Mouse (Mus musculus): ENCODE measurements around the gene Surf6. TPM values are rescaled to one million over a fixed set of nuclear protein-coding genes. Genes with fewer than 3 reads are reported as not detected.
"Not testable (repeated sequence)": the region's sequence is repeated elsewhere in the genome, so short reads cannot be mapped to it uniquely, and the experiment has no call there.

Surf6 gene
- polyA plus RNA-seq, 1 experiment, result 7.0 TPM

DNA sequence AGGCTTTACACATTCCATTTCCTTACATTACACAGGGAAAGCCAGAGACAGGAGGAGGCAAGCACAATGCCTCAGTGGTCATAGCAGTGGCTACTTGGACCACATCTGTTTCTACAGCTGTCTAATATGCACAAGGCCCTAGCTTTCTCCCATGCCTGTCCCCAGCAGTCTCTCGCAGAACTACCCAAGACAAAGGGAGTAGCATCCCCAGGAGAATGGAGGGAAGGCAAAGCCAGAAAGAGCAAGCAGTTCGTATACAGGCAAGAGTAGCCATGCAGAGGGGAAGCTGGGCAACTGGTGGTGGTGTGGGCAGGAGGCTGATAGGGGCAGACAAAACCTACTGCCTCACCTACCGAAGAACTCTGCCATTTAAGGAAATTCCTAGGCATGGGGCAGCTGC is 3.8 kb upstream of the Surf6 start:
- H3K4me1 ChIP-seq (ENCODE audit: control insufficient read depth, insufficient read depth, low read length), result peaks cover 20% of the 10 kb centered on the region
- H3K36me3 ChIP-seq (ENCODE audit: control insufficient read depth, insufficient read depth, low read length), result no peaks in the 10 kb centered on the region
- no peak overlapping the region for H3K4me3 ChIP-seq (ENCODE audit: insufficient read depth, low read depth, low read length)
- no peak for TF ChIP-seq POLR2A (IDR thresholded peaks at IDR 0.05; ENCODE audit: low read depth, low read length)
- TF ChIP-seq CTCF (conservative IDR thresholded peaks at IDR 0.05; ENCODE audit: insufficient read depth, insufficient read length, low read depth, low read length), result no peak
- H3K27me3 ChIP-seq (replicated peaks; ENCODE audit: control insufficient read depth, insufficient read depth, low read length), result no peaks in the 10 kb centered on the region
- DNase-seq, result no peak
- no peak overlapping the region for H3K27ac ChIP-seq (ENCODE audit: insufficient read depth, low read depth, low read length)
- WGBS, result 94% methylated on average over 3 of the region's 3 CpGs

DNA sequence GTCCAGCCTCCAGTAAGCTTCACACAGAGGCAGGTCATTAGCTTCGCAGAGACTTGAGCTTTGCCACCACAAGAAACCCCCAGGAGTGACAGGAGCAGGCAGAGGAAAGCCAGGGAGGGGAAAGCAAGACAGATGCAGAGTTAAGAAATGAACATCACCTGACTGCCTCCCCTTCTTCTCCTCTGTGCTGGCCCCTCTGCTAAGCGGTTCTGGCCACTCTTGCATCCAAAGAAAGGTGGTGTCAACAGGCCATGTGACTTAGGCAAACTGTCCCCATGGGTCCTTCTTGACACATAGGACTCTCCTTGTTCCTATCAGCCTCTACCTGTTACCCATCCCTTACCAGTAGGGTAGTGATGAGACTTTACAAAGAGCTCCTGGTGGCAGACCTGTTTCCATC is 3.3 kb upstream of the Surf6 start:
- WGBS, result 89% methylated on average over 2 of the region's 2 CpGs

DNA sequence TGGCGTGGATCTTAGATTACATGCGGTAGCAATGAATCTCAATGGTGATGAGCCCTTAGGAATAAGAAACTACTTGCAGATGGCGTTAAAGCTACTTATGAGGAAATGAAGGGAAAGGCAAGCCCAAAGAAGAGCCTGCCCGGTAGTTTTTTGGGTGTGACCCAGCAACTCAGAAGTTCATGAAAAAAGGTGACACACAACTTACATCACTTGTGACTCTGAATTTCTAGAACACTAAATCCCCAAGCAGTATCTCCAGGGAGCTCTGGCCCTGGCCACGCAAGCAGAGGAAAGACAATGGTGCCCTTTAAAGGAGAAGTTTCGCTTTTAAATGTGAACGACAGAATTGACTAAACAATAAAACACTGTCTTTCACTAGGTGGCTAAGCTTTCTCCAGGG is 632 bp upstream of the Surf6 start:
- peak overlapping the region; percentile 91 for H3K4me3 ChIP-seq (ENCODE audit: insufficient read depth, low read depth, low read length)
- WGBS, result 8% methylated on average over 7 of the region's 7 CpGs
- peak overlapping the region; percentile 68 for H3K27ac ChIP-seq (ENCODE audit: insufficient read depth, low read depth, low read length)
- H3K27me3 ChIP-seq (replicated peaks; ENCODE audit: control insufficient read depth, insufficient read depth, low read length), result no peaks in the 10 kb centered on the region
- no peak for TF ChIP-seq CTCF (conservative IDR thresholded peaks at IDR 0.05; ENCODE audit: insufficient read depth, insufficient read length, low read depth, low read length)
- TF ChIP-seq POLR2A (IDR thresholded peaks at IDR 0.05; ENCODE audit: low read depth, low read length), result no peak
- DNase-seq, result no peak
- H3K36me3 ChIP-seq (ENCODE audit: control insufficient read depth, insufficient read depth, low read length), result no peaks in the 10 kb centered on the region
- H3K4me1 ChIP-seq (ENCODE audit: control insufficient read depth, insufficient read depth, low read length), result peaks cover 17% of the 10 kb centered on the region

More for the DNA sequence above, 3.3 kb upstream of the Surf6 start:
- Histone ChIP-seq H3K4me3 (ENCODE audit: insufficient read depth, low read depth, low read length) (no peak overlapping the region), H3K27me3 (replicated peaks; ENCODE audit: control insufficient read depth, insufficient read depth, low read length) (no peaks in the 10 kb centered on the region), H3K4me1 (ENCODE audit: control insufficient read depth, insufficient read depth, low read length) (peaks cover 20% of the 10 kb centered on the region), H3K36me3 (ENCODE audit: control insufficient read depth, insufficient read depth, low read length) (no peaks in the 10 kb centered on the region), H3K27ac (ENCODE audit: insufficient read depth, low read depth, low read length) (no peak overlapping the region)
- TF ChIP-seq POLR2A (IDR thresholded peaks at IDR 0.05; ENCODE audit: low read depth, low read length) (no peak), CTCF (conservative IDR thresholded peaks at IDR 0.05; ENCODE audit: insufficient read depth, insufficient read length, low read depth, low read length) (no peak)
- no peak for DNase-seq

DNA sequence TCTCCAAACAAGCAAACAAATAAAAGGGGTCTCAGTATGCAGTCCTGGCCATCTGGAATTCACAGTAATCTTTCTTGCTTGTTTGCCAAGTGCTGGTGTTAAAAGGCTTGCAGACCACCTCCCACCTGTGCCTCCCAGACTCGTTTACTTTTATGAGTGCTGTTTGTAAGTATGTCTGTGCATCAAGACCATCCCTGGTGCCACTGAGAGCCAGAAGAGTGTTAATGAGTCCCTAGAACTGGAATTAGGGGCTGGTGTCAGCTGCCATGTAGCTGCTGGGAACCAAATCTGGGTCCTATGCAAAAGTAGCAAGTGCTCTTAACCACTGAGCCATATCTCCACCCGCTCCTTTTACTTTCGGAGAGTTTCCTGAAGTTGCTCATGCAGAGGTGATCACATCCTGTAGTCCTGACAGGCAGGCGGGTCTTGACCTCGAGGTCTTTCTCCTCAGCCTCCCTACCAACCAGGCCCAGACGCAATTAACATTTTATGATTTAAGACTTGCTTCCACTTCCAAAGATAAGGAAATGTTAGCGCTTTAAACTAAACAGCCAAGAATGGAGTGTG is 762 bp downstream of the Surf6 start:
- peaks cover 13% of the 10 kb centered on the region for H3K4me1 ChIP-seq (ENCODE audit: control insufficient read depth, insufficient read depth, low read length)
- H3K27me3 ChIP-seq (replicated peaks; ENCODE audit: control insufficient read depth, insufficient read depth, low read length), result no peaks in the 10 kb centered on the region
- no peaks in the 10 kb centered on the region; the same call in 1 of the 2 replicates for H3K36me3 ChIP-seq (ENCODE audit: control insufficient read depth, insufficient read depth, low read length)
- DNase-seq, result no peak
- no peak overlapping the region for H3K27ac ChIP-seq (ENCODE audit: insufficient read depth, low read depth, low read length)
- H3K4me3 ChIP-seq (ENCODE audit: insufficient read depth, low read depth, low read length), result peak overlapping the region; percentile 91
- TF ChIP-seq CTCF (conservative IDR thresholded peaks at IDR 0.05; ENCODE audit: insufficient read depth, insufficient read length, low read depth, low read length), result no peak
- no peak for TF ChIP-seq POLR2A (IDR thresholded peaks at IDR 0.05; ENCODE audit: low read depth, low read length)
- WGBS, result 3% methylated on average over 7 of the region's 7 CpGs

DNA sequence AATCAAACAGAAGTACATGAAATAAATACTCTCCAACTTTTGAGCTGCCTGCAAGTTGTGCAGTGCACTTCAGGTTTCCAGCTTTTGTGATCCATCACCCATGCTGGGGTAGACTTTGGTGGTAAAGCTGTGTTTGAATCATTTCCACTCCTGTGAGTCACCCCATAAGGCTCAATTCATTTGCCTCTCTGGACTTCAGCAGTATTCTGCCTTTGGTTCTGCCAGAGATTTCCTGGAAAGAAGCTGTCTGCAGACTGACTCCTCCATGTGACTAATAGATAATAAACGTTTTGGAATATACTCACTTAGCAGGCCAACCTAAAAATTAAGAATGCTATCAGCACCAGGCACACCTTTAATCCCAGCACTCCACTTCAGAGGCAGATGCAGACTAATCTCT is 1.9 kb downstream of the Surf6 start:
- no peak for DNase-seq
- peaks cover 13% of the 10 kb centered on the region for H3K4me1 ChIP-seq (ENCODE audit: control insufficient read depth, insufficient read depth, low read length)
- no peaks in the 10 kb centered on the region; the same call in 1 of the 2 replicates for H3K36me3 ChIP-seq (ENCODE audit: control insufficient read depth, insufficient read depth, low read length)
- WGBS, result 62% methylated on average over 1 of the region's 1 CpGs
- H3K27ac ChIP-seq (ENCODE audit: insufficient read depth, low read depth, low read length), result no peak overlapping the region
- TF ChIP-seq CTCF (conservative IDR thresholded peaks at IDR 0.05; ENCODE audit: insufficient read depth, insufficient read length, low read depth, low read length) (no peak), POLR2A (IDR thresholded peaks at IDR 0.05; ENCODE audit: low read depth, low read length) (no peak)
- H3K27me3 ChIP-seq (replicated peaks; ENCODE audit: control insufficient read depth, insufficient read depth, low read length), result no peaks in the 10 kb centered on the region
- no peak overlapping the region for H3K4me3 ChIP-seq (ENCODE audit: insufficient read depth, low read depth, low read length)

DNA sequence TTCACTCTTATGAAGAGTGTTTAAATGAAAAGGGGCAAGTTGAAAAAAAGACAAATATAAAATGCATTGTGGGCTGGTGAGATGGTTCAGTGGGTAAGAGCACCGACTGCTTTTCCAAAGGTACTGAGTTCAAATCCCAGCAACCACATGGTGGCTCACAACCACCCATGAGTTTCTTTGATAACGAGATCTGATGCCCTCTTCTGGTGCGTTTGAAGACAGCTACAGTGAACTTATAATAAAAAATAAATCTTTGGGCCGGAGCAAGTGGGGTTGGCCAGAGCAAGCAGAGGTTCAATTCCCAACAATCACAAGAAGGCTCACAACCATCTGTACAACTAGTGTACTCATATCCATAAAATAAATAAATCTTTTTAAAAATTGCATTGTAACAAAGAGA is 6.8 kb downstream of the Surf6 start:
- no peak for TF ChIP-seq POLR2A (IDR thresholded peaks at IDR 0.05; ENCODE audit: low read depth, low read length)
- no peak for TF ChIP-seq CTCF (conservative IDR thresholded peaks at IDR 0.05; ENCODE audit: insufficient read depth, insufficient read length, low read depth, low read length)
- no peak overlapping the region for H3K4me3 ChIP-seq (ENCODE audit: insufficient read depth, low read depth, low read length)
- no peak overlapping the region for H3K27ac ChIP-seq (ENCODE audit: insufficient read depth, low read depth, low read length)
- no peak for DNase-seq
- H3K4me1 ChIP-seq (ENCODE audit: control insufficient read depth, insufficient read depth, low read length), result no peaks in the 10 kb centered on the region
- 90% methylated on average over 4 of the region's 4 CpGs for WGBS
- peaks cover 1% of the 10 kb centered on the region for H3K36me3 ChIP-seq (ENCODE audit: control insufficient read depth, insufficient read depth, low read length)
- no peaks in the 10 kb centered on the region for H3K27me3 ChIP-seq (replicated peaks; ENCODE audit: control insufficient read depth, insufficient read depth, low read length)

DNA sequence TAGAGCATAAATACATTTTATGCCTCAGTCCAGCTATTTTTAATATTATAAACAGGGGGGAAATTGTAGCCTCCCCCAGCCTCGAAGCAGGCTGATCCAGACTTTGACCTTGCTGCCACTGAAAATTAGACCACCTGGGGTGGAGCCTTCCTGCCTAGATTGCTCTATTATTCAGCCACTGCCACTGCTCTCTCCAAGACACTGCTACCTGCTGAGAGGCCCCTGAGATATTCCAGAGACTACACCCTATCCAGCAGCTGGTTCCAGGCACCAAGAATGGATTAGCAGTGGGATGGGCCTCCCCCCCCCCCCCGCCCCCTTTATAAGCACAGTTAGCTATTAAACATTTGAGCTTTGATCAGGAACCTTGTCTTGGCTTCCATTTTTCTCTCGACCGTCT is 16.5 kb downstream of the Surf6 start:
- not testable (repeated sequence) for H3K27me3 ChIP-seq (replicated peaks; ENCODE audit: control insufficient read depth, insufficient read depth, low read length); DNase-seq; H3K4me3 ChIP-seq (ENCODE audit: insufficient read depth, low read depth, low read length); H3K36me3 ChIP-seq (ENCODE audit: control insufficient read depth, insufficient read depth, low read length); H3K27ac ChIP-seq (ENCODE audit: insufficient read depth, low read depth, low read length); H3K4me1 ChIP-seq (ENCODE audit: control insufficient read depth, insufficient read depth, low read length)
- 46% methylated on average over 4 of the region's 4 CpGs for WGBS

DNA sequence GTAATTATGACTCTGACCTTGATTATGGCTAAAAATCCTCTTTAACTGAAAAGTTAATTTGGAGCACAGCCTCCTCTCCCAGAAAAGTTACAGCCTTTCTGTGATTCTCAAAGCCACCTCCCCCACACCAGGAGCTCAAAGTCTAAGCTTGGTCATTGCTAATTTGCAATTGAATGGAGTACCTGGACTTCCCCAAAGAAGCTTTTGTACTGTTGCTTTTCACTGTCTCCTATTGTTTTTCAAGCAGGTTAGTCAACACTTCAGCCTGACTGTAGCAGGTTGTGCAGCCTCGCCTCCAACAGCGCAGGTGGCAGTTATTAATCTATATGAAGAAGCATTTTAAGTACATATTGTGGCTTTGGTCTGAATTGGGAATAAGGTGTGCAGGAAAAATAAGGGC is 17.1 kb downstream of the Surf6 start:
- 86% methylated on average over 2 of the region's 2 CpGs for WGBS
- not testable (repeated sequence) for H3K27me3 ChIP-seq (replicated peaks; ENCODE audit: control insufficient read depth, insufficient read depth, low read length); DNase-seq; H3K27ac ChIP-seq (ENCODE audit: insufficient read depth, low read depth, low read length); H3K36me3 ChIP-seq (ENCODE audit: control insufficient read depth, insufficient read depth, low read length); H3K4me3 ChIP-seq (ENCODE audit: insufficient read depth, low read depth, low read length); H3K4me1 ChIP-seq (ENCODE audit: control insufficient read depth, insufficient read depth, low read length)

Data from kidney, adult 2 months (tissue).